Mouse (Mus musculus) small intestine, adult 2 months (tissue): ENCODE results near the gene Dapk1.

Experiments used
- CTCF ChIP-seq: fragments of 200-500 bp; IDR thresholded peaks from 2 replicates; pipeline ENCODE4 v1.5.1; 2012; ENCODE audit warnings: low read depth, mild to moderate bottlenecking, control low read depth, inconsistent platforms, low read length, moderate library complexity, mixed read lengths; ENCODE audit not compliant: insufficient replicate concordance, insufficient read length; ENCODE audit errors: extremely low read depth
- POLR2A ChIP-seq: fragments of 200-500 bp; IDR thresholded peaks from 2 replicates; pipeline ENCODE4 v1.6.1; 2012; ENCODE audit warnings: low read depth, mild to moderate bottlenecking, control low read depth, inconsistent platforms, low read length, moderate library complexity

GRCm38 (mm10) chr13:60659600-60659999, 57.9 kb downstream of the Dapk1 start:
- no peak for TF ChIP-seq CTCF
- TF ChIP-seq POLR2A: no peak
